Mouse (Mus musculus) MEL (cell line): ENCODE results near the gene Vmn1r1. TPM values are rescaled to one million over a fixed set of nuclear protein-coding genes. Genes with fewer than 3 reads are reported as not detected.
A peak's percentile ranks its signal among the peaks of the same experiment; 100 is the strongest.

Source experiments
- DNase-seq: peaks from one replicate; pipeline ENCODE4 v3.0.0; 2011; ENCODE audit warnings: low read depth, low spot score
- H3K27ac ChIP-seq: 2 replicates; pipeline ENCODE4 v1.5.1; 2012; ENCODE audit warnings: low read depth, mild to moderate bottlenecking, control low read depth, low read length, moderate library complexity; ENCODE audit not compliant: control insufficient read depth
- H3K27me3 ChIP-seq, 2 experiments: fragments of 150-350 bp in 1 of 2; sonication (generic) in 1 of 2; 2 replicates each; pipeline ENCODE4 v1.6.1; 2012; ENCODE audit warnings: low read length in 2 of 2, mild to moderate bottlenecking in 2 of 2, improper control_type of control experiment in 1 of 2, moderate library complexity in 1 of 2; ENCODE audit not compliant: insufficient read depth in 2 of 2, control insufficient read depth in 1 of 2
- H3K36me3 ChIP-seq, 2 experiments: 2 replicates each; pipeline ENCODE4 v1.6.1; 2012 to 2014; ENCODE audit warnings: low read length in 2 of 2, improper control_type of control experiment in 1 of 2, inconsistent platforms in 1 of 2, mild to moderate bottlenecking in 1 of 2; ENCODE audit not compliant: insufficient read depth in 2 of 2, control insufficient read depth in 1 of 2
- H3K4me1 ChIP-seq, 2 experiments: fragments of 150-350 bp in 1 of 2; sonication (generic) in 1 of 2; 2 replicates each; pipeline ENCODE4 v1.6.1; 2012; ENCODE audit warnings: low read length in 2 of 2, improper control_type of control experiment in 1 of 2, mild to moderate bottlenecking in 1 of 2; ENCODE audit not compliant: insufficient read depth in 2 of 2, control insufficient read depth in 1 of 2
- H3K4me3 ChIP-seq, 2 experiments: fragments of 150-350 bp in 1 of 2; sonication (generic) in 1 of 2; 2 replicates each; pipeline ENCODE4 v1.5.1; 2012; ENCODE audit warnings: low read depth in 2 of 2, low read length in 2 of 2, mild to moderate bottlenecking in 2 of 2, moderate library complexity in 2 of 2, control low read depth in 1 of 2, improper control_type of control experiment in 1 of 2; ENCODE audit not compliant: control insufficient read depth in 1 of 2, insufficient read depth in 1 of 2
- H3K79me2 ChIP-seq: 2 replicates; pipeline ENCODE4 v1.6.1; 2012; ENCODE audit warnings: mild to moderate bottlenecking, low read length, moderate library complexity; ENCODE audit not compliant: control insufficient read depth, poor library complexity, insufficient read depth
- H3K9ac ChIP-seq: 2 replicates; pipeline ENCODE4 v1.6.1; 2012; ENCODE audit warnings: low read depth, mild to moderate bottlenecking, control low read depth, low read length, moderate library complexity; ENCODE audit not compliant: control insufficient read depth, poor library complexity, severe bottlenecking
- H3K9me3 ChIP-seq: fragments of 150-350 bp; sonication (generic); replicated peaks from 2 replicates; pipeline ENCODE4 v1.6.1; 2012; ENCODE audit warnings: mild to moderate bottlenecking, low read length, improper control_type of control experiment, moderate library complexity; ENCODE audit not compliant: insufficient read depth
- CTCF ChIP-seq, 3 experiments: IDR thresholded peaks in 2 of 3; conservative IDR thresholded peaks in 1 of 3; 2 replicates each; pipeline ENCODE4 v1.5.1; 2011 to 2012; ENCODE audit warnings: low read length in 3 of 3, low read depth in 2 of 3, mild to moderate bottlenecking in 2 of 3, improper control_type of control experiment in 1 of 3, inconsistent platforms in 1 of 3, mixed read lengths in 1 of 3, moderate library complexity in 1 of 3; ENCODE audit not compliant: control insufficient read depth in 1 of 3, insufficient read depth in 1 of 3, poor library complexity in 1 of 3, severe bottlenecking in 1 of 3
- GABPA ChIP-seq: IDR thresholded peaks from 2 replicates; pipeline ENCODE4 v1.6.1; 2012; ENCODE audit warnings: low read depth, mild to moderate bottlenecking, inconsistent platforms, low read length, improper control_type of control experiment, moderate library complexity
- MAZ ChIP-seq: IDR thresholded peaks from 2 replicates; pipeline ENCODE4 v1.6.1; 2012; ENCODE audit warnings: low read depth, mild to moderate bottlenecking, inconsistent platforms, low read length, improper control_type of control experiment
- MXI1 ChIP-seq: IDR thresholded peaks from 2 replicates; pipeline ENCODE4 v1.6.1; 2011; ENCODE audit warnings: mild to moderate bottlenecking, low read depth, low read length, improper control_type of control experiment
- NELFE ChIP-seq: IDR thresholded peaks from 2 replicates; pipeline ENCODE4 v1.6.1; 2011; ENCODE audit warnings: low read depth, low read length, improper control_type of control experiment
- NRF1 ChIP-seq: IDR thresholded peaks from 2 replicates; pipeline ENCODE4 v1.6.1; 2014; ENCODE audit warnings: low read depth, mild to moderate bottlenecking, inconsistent platforms, low read length, improper control_type of control experiment, moderate library complexity; ENCODE audit not compliant: poor library complexity, insufficient read depth, severe bottlenecking
- POLR2AphosphoS2 ChIP-seq: IDR thresholded peaks from 2 replicates; pipeline ENCODE4 v1.6.1; 2011; ENCODE audit warnings: low read length, improper control_type of control experiment
- RAD21 ChIP-seq: IDR thresholded peaks from 2 replicates; pipeline ENCODE4 v1.6.1; 2011; ENCODE audit warnings: mild to moderate bottlenecking, low read depth, low read length, improper control_type of control experiment
- SIN3A ChIP-seq: IDR thresholded peaks from 2 replicates; pipeline ENCODE4 v1.6.1; 2012; ENCODE audit warnings: low read length, improper control_type of control experiment, inconsistent platforms
- SMC3 ChIP-seq: IDR thresholded peaks from 2 replicates; pipeline ENCODE4 v1.6.1; 2011; ENCODE audit warnings: low read depth, low read length, improper control_type of control experiment
- TCF12 ChIP-seq: IDR thresholded peaks from 2 replicates; pipeline ENCODE4 v1.6.1; 2014; ENCODE audit warnings: low read depth, mild to moderate bottlenecking, inconsistent platforms, low read length, improper control_type of control experiment, moderate library complexity
- USF1 ChIP-seq: IDR thresholded peaks from 2 replicates; pipeline ENCODE4 v1.6.1; 2014; ENCODE audit warnings: low read depth, mild to moderate bottlenecking, inconsistent platforms, low read length, improper control_type of control experiment, moderate library complexity
- ZC3H11A ChIP-seq: IDR thresholded peaks from 2 replicates; pipeline ENCODE4 v1.6.1; 2012; ENCODE audit warnings: low read depth, mild to moderate bottlenecking, inconsistent platforms, low read length, improper control_type of control experiment
- ZMIZ1 ChIP-seq: IDR thresholded peaks from 2 replicates; pipeline ENCODE4 v1.6.1; 2012; ENCODE audit warnings: low read depth, mild to moderate bottlenecking, inconsistent platforms, low read length, improper control_type of control experiment, moderate library complexity
- polyA plus RNA-seq, 2 experiments: library from polyadenylated mRNA; stranded (reverse) in 1 of 2; unstranded in 1 of 2; fragments of >175 nt in 1 of 2; fragments of >200 nt in 1 of 2; gene quantifications; 2 replicates each; pipeline versions ENCODE4 v1.2.1 to v1.2.4; 2012; ENCODE audit warnings: low replicate concordance in 2 of 2, low read depth in 1 of 2; ENCODE audit not compliant: insufficient read length in 2 of 2, insufficient read depth in 1 of 2, missing spikeins in 1 of 2
- total RNA-seq: library from RNA; depleted of rRNA; stranded (reverse); fragments of 300-350 nt; gene quantifications from 2 replicates; pipeline ENCODE4 v1.2.3, GENCODE M21; 2012

The Vmn1r1 gene
- total and polyA plus RNA-seq, 3 experiments = 0.07 TPM; not detected in 2

DNA sequence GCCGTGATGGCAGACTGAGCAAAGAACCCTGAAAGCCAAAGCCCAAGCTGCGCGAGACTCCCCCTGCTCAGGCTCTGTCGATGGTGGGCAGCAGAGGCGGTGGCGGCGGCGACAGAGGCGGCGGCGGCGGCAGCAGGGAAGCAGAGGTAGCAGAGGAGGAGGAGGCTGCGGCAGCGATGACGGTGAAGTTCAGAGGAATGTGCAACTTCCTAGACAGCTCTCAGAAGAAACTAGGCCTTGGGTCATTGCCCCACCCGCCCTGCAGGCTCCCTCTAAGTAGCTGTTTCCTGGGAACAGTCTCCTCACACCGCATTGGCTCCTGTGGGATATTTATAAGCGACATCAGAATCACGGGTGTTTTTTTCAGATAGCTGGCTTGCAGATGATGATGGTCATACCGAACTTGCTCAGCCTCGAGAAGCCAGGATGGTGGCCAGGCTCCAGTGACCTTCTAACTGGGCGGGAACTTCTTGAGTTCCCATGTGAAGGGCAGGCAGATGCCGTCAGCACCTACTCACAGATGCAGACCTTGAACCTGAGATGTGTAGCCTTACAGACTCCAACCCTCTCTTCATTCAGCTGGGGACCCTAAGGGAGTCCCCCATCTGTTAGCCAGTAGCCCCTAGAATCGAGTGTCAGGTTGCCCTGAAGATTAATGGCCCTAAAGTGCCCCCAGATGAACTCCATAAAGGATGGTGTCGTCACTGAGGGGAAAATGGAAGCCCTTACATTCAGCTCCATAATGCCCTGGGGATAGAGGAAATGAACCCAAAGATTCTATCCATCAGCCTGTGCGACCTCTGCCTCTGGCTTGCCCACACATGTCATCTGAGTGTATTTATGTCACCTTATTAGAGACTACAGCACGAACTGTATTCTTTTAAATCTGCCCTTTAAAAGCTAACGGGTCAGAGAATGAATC, 26.8 kb downstream of the Vmn1r1 start:
- Histone ChIP-seq H3K79me2 (no peaks in the 10 kb centered on the region), H3K36me3 (no peaks in the 10 kb centered on the region), H3K9ac (no peak overlapping the region), H3K4me1 (no peaks in the 10 kb centered on the region), H3K9me3 (no peaks in the 10 kb centered on the region), H3K4me3 (no peak overlapping the region), H3K27me3 (no peaks in the 10 kb centered on the region), H3K27ac (no peak overlapping the region)
- DNase-seq = peak; percentile 1
- TF ChIP-seq NRF1 (no peak), SIN3A (no peak), TCF12 (no peak), SMC3 (no peak), MAZ (no peak), MXI1 (no peak), USF1 (no peak)

DNA sequence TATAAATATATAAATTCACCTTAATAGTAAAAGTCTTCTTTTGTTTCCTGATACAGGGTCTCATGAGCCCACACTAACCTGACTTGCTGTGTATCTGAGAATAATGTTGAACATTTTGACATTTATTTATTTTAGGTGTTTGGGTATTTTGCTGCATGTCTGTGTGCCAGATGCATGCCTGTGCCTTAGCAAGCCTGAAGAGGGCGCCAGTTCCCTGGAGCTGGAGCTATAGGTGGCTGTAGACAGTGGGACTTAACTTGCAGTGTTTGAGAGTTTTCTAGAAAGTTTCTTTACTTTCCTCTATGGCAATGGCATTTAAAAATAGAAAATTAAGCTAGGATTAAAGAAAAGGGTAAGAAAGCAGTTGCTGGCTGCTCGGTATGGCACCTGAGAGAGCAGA, 33.5 kb downstream of the Vmn1r1 start:
- Histone ChIP-seq H3K9ac (no peak overlapping the region), H3K79me2 (peaks cover 22% of the 10 kb centered on the region), H3K9me3 (no peaks in the 10 kb centered on the region), H3K27me3 (no peaks in the 10 kb centered on the region), H3K4me3 (no peak overlapping the region), H3K27ac (no peak overlapping the region), H3K4me1 (peaks cover 0 to 2% of the 10 kb centered on the region in 2 experiments; a peak in 1 of 4 replicates), H3K36me3 (peaks cover 2 to 4% of the 10 kb centered on the region in 2 experiments)
- DNase-seq = peak; percentile 65
- TF ChIP-seq POLR2AphosphoS2 (no peak), ZC3H11A (0 out of 2 replicates have a peak, but pooled peaks have one; percentile 2), CTCF (IDR thresholded peaks at IDR 0.05 in 2 of 3, conservative IDR thresholded peaks at IDR 0.05 in 1 of 3; ENCODE audit: control insufficient read depth in 1 of 3, insufficient read depth in 1 of 3, low read depth in 2 of 3, low read length in 3 of 3, poor library complexity in 1 of 3, severe bottlenecking in 1 of 3) (peak; percentile 61 to 79 (median 69)), NELFE (no peak), ZMIZ1 (no peak), GABPA (no peak), SMC3 (peak; percentile 19; the same call in 1 of the 2 replicates), RAD21 (peak; percentile 11; the same call in 1 of the 2 replicates)
